Mouse (Mus musculus) ovary, adult 18-20 months (tissue): Measurements from ENCODE around the gene Sdhaf1.

Experiments used
- DNase-seq: peaks from one replicate; pipeline ENCODE4 v3.0.0; 2022; ENCODE audit warnings: low spot score, mixed read lengths

The Sdhaf1 gene

DNA sequence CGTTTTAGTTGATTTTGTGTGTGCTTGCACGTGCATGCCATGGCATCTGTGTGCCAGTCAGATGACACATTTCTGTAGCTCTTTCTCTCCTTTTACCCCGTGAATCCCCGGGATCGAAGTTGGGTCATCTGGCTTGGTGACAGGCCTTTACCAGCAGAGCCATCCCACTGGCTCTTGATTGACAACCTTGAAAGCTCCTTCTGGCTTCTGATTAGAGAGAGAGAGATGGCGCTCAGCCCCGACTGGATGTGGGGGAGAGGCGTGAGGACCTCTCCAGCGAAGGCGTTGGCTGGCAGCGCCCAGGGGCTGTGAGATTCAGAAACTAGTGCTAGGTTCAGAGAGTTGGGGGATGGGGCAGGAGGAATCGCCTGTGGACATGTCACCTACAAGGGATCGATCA, 29.9 kb downstream of the Sdhaf1 start:
- DNase-seq = no peak

DNA sequence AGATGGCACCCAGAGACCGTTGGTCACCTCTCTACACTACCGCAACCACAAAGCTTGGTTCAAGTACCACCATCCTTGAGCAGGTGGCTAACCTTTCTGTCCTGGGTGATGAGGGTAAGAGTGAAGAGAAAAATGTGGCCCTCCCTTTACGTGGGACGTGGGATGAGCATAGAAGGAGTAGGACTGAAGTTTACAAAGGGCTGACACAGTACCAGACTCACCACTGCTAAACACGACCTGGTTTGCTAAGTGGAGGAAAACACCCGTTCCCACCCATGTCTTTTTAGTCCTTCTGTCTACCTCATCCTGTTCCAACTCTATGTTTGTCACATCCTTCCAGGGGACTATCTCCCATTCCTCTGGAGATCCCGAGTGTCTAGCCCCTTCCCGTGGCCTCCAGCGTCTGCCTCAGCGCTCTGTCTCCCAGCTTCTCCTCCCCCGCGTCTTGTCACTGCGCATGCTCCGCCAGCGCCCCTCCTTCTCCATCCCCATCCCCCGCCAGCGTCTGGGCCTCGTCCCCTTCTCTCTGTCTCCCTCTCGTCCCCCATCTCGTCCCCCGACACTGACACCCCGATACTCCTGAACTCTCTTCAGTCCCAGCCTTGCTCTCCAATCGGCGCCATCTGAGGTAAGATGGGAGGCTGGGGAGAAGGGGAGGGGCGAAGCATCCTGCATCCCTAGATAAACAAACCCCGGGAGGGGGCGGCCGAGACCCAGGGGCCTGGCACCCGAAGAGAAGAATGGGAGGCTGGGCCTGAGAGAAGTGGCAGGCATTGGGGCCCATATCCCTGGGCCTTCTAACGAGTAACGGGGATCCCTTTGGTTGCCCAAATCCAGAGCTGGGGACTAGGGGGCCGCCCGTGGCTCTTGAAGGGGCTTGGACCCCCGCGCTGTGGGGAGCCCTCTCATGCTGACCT, 32.2 kb downstream of the Sdhaf1 start, which contains the start of gene Clip3:
Clip3 (plus strand) TSS at position 514 of the 917 bp plus-strand sequence.
- DNase-seq = peak; percentile 61

DNA sequence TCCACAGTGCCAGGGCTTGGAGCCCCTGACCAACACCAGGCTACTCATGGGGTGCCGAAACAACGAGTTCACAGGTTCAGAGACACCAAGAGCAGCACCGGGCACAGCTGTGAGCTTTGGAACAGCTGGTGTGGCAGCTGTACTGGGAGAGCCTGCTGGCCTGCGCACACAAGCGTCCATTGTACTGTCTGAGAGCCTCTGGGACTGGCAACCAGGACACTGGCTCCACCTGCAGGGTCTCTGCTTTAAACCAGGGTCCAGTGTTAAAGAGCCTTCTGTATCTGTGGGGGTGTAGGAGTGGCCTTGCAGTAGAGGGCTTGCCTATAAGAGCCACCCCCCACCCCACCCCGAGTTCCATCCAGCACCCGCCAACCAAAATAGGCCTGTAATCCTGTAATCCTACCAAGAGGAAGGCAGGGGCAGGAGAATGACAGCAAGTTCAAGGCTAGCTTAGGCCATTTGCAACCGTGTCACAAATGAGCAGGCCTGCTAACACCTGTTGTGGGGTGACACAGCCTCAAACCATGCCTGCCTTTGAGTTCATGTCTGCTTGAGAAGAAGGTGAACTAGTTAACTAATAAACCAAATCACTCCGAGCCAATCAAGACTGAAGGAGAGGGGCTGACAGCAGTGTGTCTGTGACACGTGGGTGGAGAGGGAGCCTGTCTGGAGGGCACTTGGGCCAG, 33.8 kb downstream of the Sdhaf1 start:
- DNase-seq = no peak

DNA sequence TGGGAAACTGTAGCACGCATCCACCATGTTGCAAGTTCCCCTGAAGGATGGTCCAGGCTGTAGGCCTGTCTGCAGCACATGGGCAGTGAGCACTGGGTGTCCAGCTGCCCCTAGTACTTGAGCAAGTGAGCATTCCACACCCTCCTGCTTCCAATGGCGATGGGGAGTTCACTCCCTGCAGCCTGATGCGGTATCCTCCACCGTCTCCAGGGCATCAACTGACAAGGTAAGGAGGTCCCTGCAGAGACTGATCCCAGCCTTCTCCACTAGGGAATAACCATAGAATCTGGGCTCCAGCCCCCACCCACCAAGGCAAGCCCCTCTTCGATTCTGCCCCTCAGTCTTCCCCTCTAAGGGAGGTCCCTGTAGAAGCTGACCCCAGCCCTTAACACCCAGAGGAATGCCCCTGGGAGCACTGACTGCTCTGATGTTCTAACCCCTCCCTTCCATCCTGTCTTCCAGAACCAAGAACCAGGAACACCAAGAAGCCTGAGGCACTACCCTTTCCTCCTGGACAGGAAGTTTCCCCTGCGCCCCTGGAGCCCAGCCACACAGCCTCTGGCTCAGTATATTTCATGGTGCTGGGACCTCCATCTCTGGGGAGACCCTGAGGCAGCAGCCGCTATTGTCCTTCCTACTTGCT, 34.5 kb downstream of the Sdhaf1 start:
- no peak for DNase-seq

GRCm38 (mm10) chr7:30288046-30288445, 35.6 kb downstream of the Sdhaf1 start:
- no peak for DNase-seq

DNA sequence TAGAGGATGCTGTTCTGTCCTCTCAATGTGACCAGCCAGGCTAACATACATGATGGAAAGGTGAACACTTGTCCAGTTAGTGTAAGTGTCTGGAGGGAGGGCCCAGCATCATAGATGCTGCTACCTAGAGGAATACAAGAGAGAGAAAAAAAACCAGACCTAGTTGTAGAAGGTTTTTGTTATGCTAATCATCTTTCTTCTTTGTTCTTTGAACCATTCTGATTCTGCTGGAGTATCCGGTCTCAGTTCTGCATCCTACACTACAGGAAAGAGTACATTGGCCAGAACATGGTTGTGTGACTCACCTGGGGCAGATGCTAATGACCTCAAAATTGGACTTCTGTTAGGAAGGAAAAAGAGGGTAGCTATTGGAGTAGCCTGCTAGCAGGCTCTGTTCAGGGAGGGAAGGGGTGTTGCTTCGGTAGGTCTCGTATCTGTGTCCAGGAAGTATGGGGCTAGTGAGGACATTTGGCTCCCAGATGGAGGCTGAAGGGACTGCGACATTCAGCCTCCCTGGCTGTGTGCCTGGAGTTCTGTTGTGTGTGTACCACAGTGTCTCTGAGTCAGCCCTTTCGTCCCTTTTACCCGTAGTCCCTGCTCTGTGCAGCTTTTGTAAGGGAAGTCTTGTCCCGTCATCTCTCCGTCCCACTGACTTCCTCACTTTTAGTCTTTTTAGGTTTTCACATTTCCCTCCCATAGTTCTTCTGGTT, 36.8 kb downstream of the Sdhaf1 start:
- no peak for DNase-seq

DNA sequence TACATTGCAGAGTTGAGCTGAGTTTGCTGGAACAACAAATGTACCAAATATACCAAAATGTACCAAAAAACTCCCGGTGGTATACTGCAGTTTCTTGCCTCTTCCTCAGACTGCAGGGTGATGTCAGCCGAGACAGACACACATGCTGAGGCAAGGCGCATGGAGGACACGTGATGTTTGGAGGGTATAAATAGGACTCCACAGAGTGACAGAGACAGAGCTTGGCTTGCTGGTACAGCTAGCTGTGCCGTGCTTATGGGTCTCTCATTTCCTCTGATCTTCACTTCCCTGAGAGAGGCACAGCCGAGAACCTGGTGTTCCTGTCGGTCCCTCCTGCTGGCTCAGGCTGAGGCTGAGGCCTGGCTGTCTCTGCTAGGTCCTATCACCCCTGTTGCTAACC, 41.0 kb downstream of the Sdhaf1 start:
- no peak for DNase-seq

DNA sequence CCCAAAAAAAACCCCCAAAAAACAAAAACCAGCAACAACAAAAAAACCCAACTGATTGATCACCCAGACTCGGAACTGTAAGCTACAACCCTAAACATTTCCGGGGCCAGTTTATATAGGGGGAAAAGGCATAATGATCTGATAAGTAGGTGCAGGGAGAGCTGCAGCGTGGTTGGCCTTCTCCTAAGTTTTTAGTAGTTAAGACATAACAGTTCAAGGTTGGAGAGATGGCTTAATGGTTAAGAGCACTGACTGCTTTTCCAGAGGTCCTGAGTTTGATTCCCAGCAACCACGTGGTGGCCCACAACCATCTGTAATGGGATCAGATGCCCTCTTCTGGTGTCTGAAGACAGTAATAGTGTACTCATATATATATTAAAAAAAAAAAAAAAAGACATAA, 42.2 kb downstream of the Sdhaf1 start:
- DNase-seq = no peak

- peak; percentile 83 for DNase-seq
Observed at GRCm38 (mm10) chr7:30280670-30281138, 43.0 kb downstream of the Sdhaf1 start.

DNA sequence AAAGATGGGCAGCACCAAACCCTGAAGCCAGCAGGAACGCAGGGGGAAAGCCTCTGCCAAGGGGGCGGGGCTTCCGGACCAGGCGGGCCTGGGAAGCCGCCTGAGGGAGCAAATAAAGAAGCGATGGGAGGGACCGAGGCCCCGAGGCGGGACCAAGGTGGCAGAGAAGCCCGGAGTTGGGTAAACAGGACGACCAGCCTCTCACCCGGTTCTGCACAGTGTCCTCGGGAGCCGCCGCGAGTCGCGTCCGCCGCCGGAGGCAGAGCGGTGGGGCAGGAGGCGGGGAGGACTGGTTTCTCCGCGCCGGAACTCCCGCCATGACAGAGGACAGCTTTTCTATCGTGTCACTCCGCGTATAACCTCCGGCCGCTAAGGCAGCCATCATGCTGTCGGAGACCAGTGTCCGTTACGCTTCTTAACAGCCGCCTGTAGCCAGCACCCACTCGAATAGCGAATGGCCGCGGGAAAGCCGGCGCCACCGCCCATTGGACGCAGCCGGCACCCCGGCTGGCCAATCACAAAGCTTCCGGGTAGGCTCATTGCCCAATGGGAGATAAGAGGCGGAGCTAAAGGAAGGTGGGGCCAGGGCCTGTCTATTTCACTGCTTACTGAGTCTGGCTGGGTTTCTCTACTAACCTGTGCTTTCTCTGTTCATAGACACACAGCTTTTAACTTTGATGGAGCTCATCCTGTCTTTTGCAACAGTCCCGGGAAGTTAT, 43.6 kb downstream of the Sdhaf1 start, which contains the start of the genes Thap8 and Wdr62:
Thap8 (plus strand) TSS at position 144 of the 719 bp plus-strand sequence.
Wdr62 (minus strand) TSS at position 469 of the 719 bp plus-strand sequence.
- DNase-seq = peak; percentile 86

DNA sequence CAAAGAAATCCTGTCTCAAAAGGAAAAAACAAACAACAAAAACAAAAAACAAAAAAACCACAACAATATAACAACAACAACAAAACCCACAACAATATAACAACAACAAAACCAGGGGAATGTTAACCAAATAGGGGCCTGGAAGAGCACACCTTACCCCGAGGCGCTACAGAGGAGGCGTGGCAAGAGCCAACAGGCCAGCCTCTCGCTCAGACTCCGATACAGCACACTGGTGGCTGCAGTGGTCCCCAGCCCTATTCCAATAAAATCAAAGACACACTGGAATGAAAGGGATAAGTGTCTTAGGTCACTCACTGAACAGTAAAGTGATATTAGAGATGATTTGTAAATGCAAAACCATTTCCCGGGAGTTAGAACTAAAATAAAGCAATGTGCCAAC, 44.2 kb downstream of the Sdhaf1 start:
- no peak for DNase-seq

DNA sequence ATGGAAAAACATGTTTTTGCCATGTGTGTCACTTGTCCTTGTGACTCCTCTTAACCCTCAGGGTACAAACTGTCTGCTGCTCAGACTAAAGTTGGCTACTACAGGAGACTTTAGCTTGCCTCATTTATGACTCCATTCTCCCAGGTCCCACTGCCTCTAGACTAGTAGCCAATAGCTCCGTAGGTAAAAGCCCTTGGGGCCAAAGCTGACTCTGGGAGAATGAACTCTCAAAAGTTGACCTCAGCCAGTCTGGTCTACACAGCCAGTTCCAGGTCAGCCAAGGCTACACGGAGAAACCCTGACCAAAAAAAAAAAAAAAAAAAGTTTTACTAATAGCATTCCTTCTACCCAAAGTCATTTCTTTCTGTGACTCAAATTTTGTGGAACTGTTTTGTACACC, 44.8 kb downstream of the Sdhaf1 start:
- DNase-seq = no peak

DNA sequence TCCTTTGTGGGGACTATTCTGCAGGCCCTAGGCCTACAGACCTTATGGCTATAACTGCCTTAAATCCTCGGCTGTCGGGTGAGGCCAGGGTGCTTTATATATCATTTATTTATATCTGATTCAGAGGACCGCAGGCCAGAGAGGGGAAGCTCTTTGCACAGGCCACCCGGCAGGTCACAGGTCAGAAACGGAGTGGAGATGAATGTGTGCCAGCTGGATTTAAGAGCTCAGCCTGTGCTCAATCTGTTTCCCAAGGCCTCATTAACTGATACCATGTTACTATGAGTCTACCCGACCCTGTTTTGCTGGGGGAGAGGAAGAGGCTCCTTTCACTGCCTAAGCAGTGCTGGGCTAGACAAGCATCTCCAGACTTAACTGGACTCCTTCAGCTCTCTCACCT, 49.3 kb downstream of the Sdhaf1 start:
- DNase-seq = no peak
